Mouse (Mus musculus): ENCODE data around the gene Adh6a. TPM values are rescaled to one million over a fixed set of nuclear protein-coding genes. Genes with fewer than 3 reads are reported as not detected.
"Not testable (repeated sequence)": the region's sequence is repeated elsewhere in the genome, so short reads cannot be mapped to it uniquely, and the experiment has no call there.

Gene Adh6a
- polyA plus RNA-seq, 1 experiment from 2014 or later = not detected

DNA sequence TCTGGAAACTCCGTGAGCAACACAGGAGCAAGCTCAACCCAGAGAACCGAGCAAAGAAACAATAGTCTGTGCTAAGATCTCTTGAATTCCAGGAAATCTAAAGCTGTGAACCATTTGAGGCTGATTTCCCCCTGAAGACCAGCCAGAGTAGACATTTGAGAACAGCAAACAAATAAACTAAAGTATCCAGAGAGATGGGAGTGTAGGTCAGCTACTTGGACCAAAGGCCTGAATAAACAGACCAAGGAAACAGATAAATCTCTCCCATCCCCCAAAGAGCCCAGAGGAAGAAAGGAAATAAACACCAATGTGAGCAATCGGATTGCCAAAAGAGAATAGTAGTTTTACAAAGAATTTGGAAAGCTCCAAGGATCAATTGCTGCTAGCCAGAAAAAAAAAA lies 34.0 kb downstream of the Adh6a start:
- WGBS (ENCODE audit: missing documents) = 45% methylated on average over 3 of the region's 3 CpGs

DNA sequence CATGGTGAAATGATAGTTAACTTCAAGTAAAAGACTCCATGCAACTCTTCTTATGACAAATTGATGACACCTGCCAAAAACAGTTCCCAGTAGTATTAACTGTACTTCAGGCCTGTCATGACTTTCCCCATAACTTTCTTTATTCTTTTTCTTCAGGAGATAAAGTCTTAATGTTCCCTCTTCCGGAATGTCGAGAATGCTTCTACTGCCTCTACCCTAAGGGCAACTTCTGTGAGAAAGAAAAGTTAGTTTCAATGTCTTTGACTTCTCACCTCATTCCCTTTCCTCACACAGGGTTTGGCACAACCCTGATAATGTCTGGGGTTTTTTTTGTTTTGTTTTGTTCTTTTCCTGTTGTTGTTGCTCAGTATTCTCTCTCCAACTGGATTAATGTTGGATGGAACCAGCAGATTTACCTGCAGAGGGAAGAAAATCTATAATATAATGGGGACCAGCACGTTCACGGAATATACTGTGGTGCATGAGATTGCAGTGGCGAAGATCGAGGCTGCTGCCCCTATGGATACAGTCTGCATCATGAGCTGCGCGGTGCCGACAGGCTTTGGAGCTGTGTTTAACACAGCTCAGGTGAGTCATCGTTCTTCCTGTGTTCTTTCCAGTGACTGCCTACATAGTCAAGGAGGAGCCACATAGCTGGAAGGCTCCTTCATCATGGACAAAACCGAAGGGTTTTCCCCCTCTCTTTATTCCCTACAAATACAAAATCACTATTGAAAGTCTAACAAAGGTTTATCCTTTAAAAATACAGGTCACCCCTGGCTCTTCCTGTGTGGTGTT lies 39.1 kb downstream of the Adh6a start:
- 92% methylated on average over 11 of the region's 11 CpGs for WGBS (ENCODE audit: missing documents)
- Histone ChIP-seq H3K36me3 (ENCODE audit: inconsistent target) (no peaks in the 10 kb centered on the region), H3K79me2 (ENCODE audit: inconsistent target) (no peaks in the 10 kb centered on the region), H3K27ac (no peak overlapping the region), H3K4me3 (ENCODE audit: inconsistent target) (no peak overlapping the region)

More for the DNA sequence above, 34.0 kb downstream of the Adh6a start:
- Histone ChIP-seq H3K27ac (no peak overlapping the region), H3K36me3 (ENCODE audit: inconsistent target) (no peaks in the 10 kb centered on the region), H3K79me2 (ENCODE audit: inconsistent target) (no peaks in the 10 kb centered on the region), H3K4me3 (ENCODE audit: inconsistent target) (no peak overlapping the region)

DNA sequence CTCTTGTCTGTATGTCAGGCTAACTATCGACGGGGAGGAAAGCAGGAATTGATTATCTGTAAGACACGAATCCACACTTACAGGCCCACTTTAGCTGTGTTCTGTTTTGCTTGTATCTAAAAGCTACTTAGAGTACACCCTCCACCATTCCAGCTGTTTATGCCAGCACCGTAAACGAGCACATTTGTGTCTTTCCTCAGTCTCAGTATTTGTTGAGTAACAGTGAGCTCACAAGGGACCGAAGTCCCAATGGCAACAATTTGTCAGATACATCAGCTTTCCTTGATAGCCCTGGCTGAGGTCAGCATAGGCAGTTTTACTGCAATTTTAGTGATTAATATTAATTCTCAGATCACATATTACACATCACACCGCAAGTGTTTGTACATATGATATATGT lies 45.8 kb downstream of the Adh6a start:
- no peak overlapping the region for H3K4me3 ChIP-seq (ENCODE audit: inconsistent target)
- H3K36me3 ChIP-seq (ENCODE audit: inconsistent target) = no peaks in the 10 kb centered on the region
- no peaks in the 10 kb centered on the region for H3K79me2 ChIP-seq (ENCODE audit: inconsistent target)
- H3K27ac ChIP-seq = no peak overlapping the region
- WGBS (ENCODE audit: missing documents) = 95% methylated on average over 6 of the region's 7 CpGs

DNA sequence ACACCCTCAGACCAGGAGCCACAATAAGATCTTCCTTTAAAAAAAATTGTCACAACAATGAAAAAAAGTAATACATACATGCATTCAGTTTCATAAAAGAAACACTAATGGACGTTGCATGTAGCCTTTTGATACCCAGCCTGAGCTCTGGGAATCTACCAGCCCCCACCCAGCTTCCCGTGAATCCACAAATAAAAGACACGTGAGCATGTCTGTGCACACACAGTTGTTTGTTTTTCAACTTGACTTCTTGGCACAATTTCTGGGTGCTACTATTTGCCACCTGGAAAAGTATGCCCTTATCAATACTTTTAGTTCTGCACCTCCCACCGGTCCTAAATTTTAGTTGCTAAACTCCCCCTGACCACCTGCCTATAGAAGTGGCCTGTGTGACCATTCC lies 47.6 kb downstream of the Adh6a start:
- Histone ChIP-seq H3K27ac (no peak overlapping the region), H3K36me3 (ENCODE audit: inconsistent target) (no peaks in the 10 kb centered on the region), H3K79me2 (ENCODE audit: inconsistent target) (no peaks in the 10 kb centered on the region), H3K4me3 (ENCODE audit: inconsistent target) (no peak overlapping the region)
- WGBS (ENCODE audit: missing documents) = 89% methylated on average over 4 of the region's 4 CpGs

DNA sequence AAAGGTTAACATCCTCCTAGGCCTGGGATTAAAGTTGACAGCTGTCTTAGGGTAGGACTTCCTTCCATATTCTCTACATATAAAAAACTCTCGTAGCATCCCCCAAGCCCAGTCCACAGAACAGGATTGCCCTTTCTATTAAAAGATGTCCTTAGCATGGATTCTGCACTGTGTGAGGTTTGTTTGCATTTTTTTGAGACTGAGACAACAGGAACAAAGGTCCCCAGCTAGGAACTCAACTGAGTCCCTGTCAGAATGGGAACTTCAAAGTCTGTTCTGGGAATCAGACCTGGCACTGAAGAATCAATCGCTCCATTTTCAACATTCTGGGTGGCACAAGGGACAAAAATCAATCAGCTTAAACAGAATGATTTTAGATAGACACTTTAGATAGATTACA lies 49.8 kb downstream of the Adh6a start:
- no peaks in the 10 kb centered on the region for H3K79me2 ChIP-seq (ENCODE audit: inconsistent target)
- 82% methylated on average over 2 of the region's 2 CpGs for WGBS (ENCODE audit: missing documents)
- no peak overlapping the region for H3K27ac ChIP-seq
- H3K4me3 ChIP-seq (ENCODE audit: inconsistent target) = no peak overlapping the region
- no peaks in the 10 kb centered on the region for H3K36me3 ChIP-seq (ENCODE audit: inconsistent target)

DNA sequence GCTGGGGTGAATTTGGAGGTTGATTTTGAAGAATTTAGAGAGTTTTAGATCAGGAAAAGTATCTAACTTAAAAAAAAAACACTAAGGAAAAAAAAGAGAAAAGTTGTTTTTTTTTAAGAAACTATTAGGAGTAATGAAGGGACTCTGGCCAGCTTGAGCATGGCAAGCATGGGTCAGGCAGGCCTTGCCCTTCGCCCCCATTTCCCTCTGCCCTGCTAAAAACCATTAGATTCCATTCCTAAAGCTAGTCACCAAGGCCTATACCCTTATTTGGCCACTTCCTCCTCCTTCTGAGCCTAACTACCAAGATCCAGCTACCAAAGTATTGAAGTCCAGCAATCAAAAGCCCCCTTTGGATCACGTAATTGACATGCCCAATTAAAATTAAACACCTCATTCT lies 53.1 kb downstream of the Adh6a start:
- no peaks in the 10 kb centered on the region for H3K36me3 ChIP-seq (ENCODE audit: inconsistent target)
- H3K4me3 ChIP-seq (ENCODE audit: inconsistent target) = no peak overlapping the region
- no peak overlapping the region for H3K27ac ChIP-seq
- H3K79me2 ChIP-seq (ENCODE audit: inconsistent target) = no peaks in the 10 kb centered on the region
- 89% methylated on average over 2 of the region's 2 CpGs for WGBS (ENCODE audit: missing documents)

DNA sequence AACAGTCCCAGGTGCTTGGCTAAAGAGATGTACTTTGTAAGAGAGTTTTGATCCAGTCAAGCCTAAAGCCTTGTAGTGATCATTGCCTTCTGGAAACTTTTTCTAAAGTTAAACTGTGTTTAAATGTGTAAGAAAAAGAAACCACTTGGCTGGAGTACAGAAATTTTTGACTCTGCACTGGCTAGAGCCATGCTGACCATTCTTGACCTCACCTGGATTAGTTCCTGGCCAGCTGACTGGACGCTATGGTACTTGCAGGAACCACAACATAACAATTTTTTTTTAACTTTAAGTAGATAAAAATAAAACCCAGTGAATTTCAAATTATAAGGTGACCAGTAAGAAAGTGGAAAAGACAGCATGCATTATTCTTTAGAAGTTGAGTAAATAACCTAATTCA lies 56.5 kb downstream of the Adh6a start:
- WGBS (ENCODE audit: missing documents) = 78% methylated on average over 1 of the region's 1 CpGs
- no peaks in the 10 kb centered on the region for H3K36me3 ChIP-seq (ENCODE audit: inconsistent target)
- H3K4me3 ChIP-seq (ENCODE audit: inconsistent target) = no peak overlapping the region
- H3K27ac ChIP-seq = no peak overlapping the region
- no peaks in the 10 kb centered on the region for H3K79me2 ChIP-seq (ENCODE audit: inconsistent target)

DNA sequence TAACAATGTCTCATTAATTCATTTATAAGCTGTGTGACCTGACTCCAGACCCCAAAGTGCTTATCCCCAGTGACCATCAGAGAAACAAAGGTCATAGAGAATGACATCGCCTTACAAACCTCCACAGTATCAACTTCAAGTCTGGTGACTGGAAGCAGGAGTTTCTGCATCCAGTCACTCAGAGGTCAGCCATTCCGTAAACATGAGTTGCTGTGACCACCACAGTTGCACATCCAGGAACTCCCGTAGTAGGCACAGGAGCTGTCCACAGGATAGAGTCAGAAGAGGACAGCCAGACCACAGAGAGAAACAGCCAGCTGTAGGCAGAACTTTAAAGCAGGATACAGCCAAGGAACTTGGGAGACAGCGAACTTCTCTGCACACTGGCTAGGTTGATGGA lies 57.2 kb downstream of the Adh6a start:
- 79% methylated on average over 4 of the region's 4 CpGs for WGBS (ENCODE audit: missing documents)
- H3K79me2 ChIP-seq (ENCODE audit: inconsistent target); H3K4me3 ChIP-seq (ENCODE audit: inconsistent target); H3K36me3 ChIP-seq (ENCODE audit: inconsistent target); H3K27ac ChIP-seq: not testable (repeated sequence)

DNA sequence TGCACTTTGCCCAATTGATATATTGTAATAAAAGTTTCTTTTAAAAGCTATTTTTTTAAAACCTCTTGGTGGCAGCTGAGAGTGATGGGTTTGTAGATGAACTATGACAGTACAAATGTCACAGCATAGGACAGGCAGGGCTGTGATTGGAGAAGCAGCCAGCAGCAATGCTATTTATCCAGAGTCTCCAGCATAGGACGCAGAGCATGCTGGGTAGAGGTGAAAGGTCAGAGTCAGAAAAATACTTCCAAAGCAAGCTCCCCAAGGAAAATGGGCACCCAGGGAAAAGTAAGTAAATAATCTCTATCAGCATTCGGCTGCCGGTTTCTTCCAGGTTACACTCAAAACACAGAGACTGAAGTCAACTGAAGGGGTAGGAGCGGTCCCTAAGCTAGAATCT lies 60.8 kb downstream of the Adh6a start:
- H3K4me3 ChIP-seq (ENCODE audit: inconsistent target) = no peak overlapping the region
- no peaks in the 10 kb centered on the region for H3K36me3 ChIP-seq (ENCODE audit: inconsistent target)
- H3K27ac ChIP-seq = no peak overlapping the region
- H3K79me2 ChIP-seq (ENCODE audit: inconsistent target) = no peaks in the 10 kb centered on the region
- 94% methylated on average over 4 of the region's 4 CpGs for WGBS (ENCODE audit: missing documents)

DNA sequence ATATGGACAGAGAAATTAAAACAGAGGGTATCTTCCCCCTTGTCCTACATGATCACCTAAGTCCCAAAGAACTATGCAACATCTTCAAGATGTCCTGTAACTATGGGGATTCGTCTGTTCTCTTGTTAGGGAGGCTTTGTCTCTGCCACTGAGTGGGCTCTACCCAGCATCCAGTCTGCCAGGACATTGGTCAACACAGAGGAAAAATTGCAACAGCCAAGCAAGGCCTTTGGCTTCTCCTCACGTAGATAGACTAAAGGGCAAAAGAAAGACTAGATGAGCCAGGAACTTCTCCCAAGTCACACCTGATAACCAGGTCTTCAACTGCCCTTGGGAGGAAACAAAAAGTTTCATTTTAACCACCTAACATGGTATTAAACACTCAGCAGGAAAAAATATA lies 62.1 kb downstream of the Adh6a start:
- H3K27ac ChIP-seq = no peak overlapping the region
- WGBS (ENCODE audit: missing documents) = 71% methylated on average over 2 of the region's 2 CpGs
- H3K4me3 ChIP-seq (ENCODE audit: inconsistent target) = no peak overlapping the region
- no peaks in the 10 kb centered on the region for H3K79me2 ChIP-seq (ENCODE audit: inconsistent target)
- no peaks in the 10 kb centered on the region for H3K36me3 ChIP-seq (ENCODE audit: inconsistent target)

Other genes with a start within 250 kb of the Adh6a start
- gene 1110002E22Rik, start 248.2 kb upstream of the Adh6a start, polyA plus RNA-seq (2018) = not detected in 3 replicates
- not detected in 3 replicates for gene Gm5105, start 245.9 kb upstream of the Adh6a start, polyA plus RNA-seq (2018)
- 2.2 to 3.3 TPM (median 3.1 TPM) in 3 replicates for gene Trmt10a, start 169.8 kb upstream of the Adh6a start, polyA plus RNA-seq (2018)
- 0.61 to 1.0 TPM (median 0.72 TPM) in 3 replicates for gene Mttp, start 168.3 kb upstream of the Adh6a start, polyA plus RNA-seq (2018)
- not detected in 3 replicates for gene 4930579F01Rik, start 119.5 kb upstream of the Adh6a start, polyA plus RNA-seq (2018)
- gene Adh7, start 95.5 kb upstream of the Adh6a start, polyA plus RNA-seq (2018) = not detected in 3 replicates
- not detected in 3 replicates for gene Adh1, start 52.3 kb upstream of the Adh6a start, polyA plus RNA-seq (2018)
- not detected in 3 replicates for gene Adh6b, start 28.5 kb downstream of the Adh6a start, polyA plus RNA-seq (2018)
- not detected in 3 replicates for gene Adh4, start 102.2 kb downstream of the Adh6a start, polyA plus RNA-seq (2018)
- 51.7 to 94.7 TPM (median 76.1 TPM) in 3 replicates for gene Adh5, start 129.8 kb downstream of the Adh6a start, polyA plus RNA-seq (2018)
- 20.2 to 38.0 TPM (median 29.5 TPM) in 3 replicates for gene Metap1, start 176.2 kb downstream of the Adh6a start, polyA plus RNA-seq (2018)
- 68.5 to 182 TPM (median 95.8 TPM) in 3 replicates for gene Eif4e, start 212.9 kb downstream of the Adh6a start, polyA plus RNA-seq (2018)